Mouse (Mus musculus) heart, adult 2 months (tissue): Measurements from ENCODE around the gene Gm20388.

Experiments
- CTCF ChIP-seq: fragments of 200-600 bp; IDR thresholded peaks from 2 replicates; pipeline ENCODE4 v1.8.1; 2022; ENCODE audit warnings: antibody characterized with exemption, mild to moderate bottlenecking, moderate library complexity
- EP300 ChIP-seq: fragments of 200-500 bp; IDR thresholded peaks from 2 replicates; pipeline ENCODE4 v1.6.1; 2011; ENCODE audit warnings: low read depth, low read length, control low read depth; ENCODE audit not compliant: insufficient read depth
- POLR2A ChIP-seq: fragments of 200-500 bp; IDR thresholded peaks from 2 replicates; pipeline ENCODE4 v1.6.1; 2011; ENCODE audit warnings: mild to moderate bottlenecking, low read depth, low read length, control low read depth; ENCODE audit not compliant: insufficient read depth

DNA sequence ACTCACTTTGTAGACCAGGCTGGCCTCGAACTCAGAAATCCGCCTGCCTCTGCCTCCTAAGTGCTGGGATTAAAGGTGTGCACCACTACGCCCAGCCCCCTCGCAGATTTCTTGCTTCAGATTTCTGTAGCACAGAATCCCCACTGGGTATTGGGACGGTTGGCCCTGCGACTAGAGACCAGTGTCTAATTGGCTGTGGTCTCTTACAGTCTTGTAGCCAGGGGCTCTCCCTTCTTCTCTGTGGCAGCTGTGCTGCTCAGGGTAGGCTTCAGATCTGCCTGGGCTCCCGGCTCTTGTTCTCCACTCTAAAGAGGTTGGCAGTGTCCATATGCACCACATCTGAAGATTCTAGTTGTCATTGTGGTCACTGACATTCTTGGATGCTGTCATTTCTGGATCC lies 4349.3 kb downstream of the Gm20388 start:
- TF ChIP-seq EP300 (no peak), POLR2A (no peak), CTCF (no peak)
